Mouse (Mus musculus) heart, adult 2 months (tissue): ENCODE results near the gene Mknk2.

ENCODE experiments used
- CTCF ChIP-seq: fragments of 200-600 bp; IDR thresholded peaks from 2 replicates; pipeline ENCODE4 v1.8.1; 2022; ENCODE audit warnings: antibody characterized with exemption, mild to moderate bottlenecking, moderate library complexity
- EP300 ChIP-seq: fragments of 200-500 bp; IDR thresholded peaks from 2 replicates; pipeline ENCODE4 v1.6.1; 2011; ENCODE audit warnings: low read depth, low read length, control low read depth; ENCODE audit not compliant: insufficient read depth

GRCm38 (mm10) chr10:80655406-80656129 lies 22.3 kb downstream of the Mknk2 start:
- no peak for TF ChIP-seq CTCF
- TF ChIP-seq EP300: no peak
